Mouse (Mus musculus) myocyte (in vitro differentiated cells): ENCODE results near the gene Trf. TPM values are rescaled to one million over a fixed set of nuclear protein-coding genes. Genes with fewer than 3 reads are reported as not detected.

Experiments
- H3K27me3 ChIP-seq: one replicate; pipeline ENCODE4 v1.6.1; 2011; ENCODE audit not compliant: control insufficient read depth, insufficient read depth, insufficient read length
- H3K36me3 ChIP-seq: one replicate; pipeline ENCODE4 v1.6.1; 2011; ENCODE audit not compliant: control insufficient read depth, insufficient read depth
- H3K4me2 ChIP-seq: one replicate; pipeline ENCODE4 v1.6.1; 2011; ENCODE audit warnings: low read depth, control low read depth
- H3K4me3 ChIP-seq: one replicate; pipeline ENCODE4 v1.5.1; 2011; ENCODE audit warnings: mild to moderate bottlenecking, control low read depth, moderate library complexity
- H3K79me2 ChIP-seq: one replicate; pipeline ENCODE4 v1.6.1; 2011; ENCODE audit not compliant: control insufficient read depth, insufficient read depth
- H3ac ChIP-seq: one replicate; pipeline ENCODE4 v1.6.1; 2011; ENCODE audit not compliant: control insufficient read depth, insufficient read length
- CEBPB ChIP-seq: IDR thresholded peaks from 2 replicates; pipeline ENCODE4 v1.6.1; 2011; ENCODE audit warnings: mild to moderate bottlenecking, moderate library complexity; ENCODE audit not compliant: poor library complexity, insufficient read depth, severe bottlenecking
- E2F4 ChIP-seq: IDR thresholded peaks from one replicate; pipeline ENCODE4 v1.6.1; 2011; ENCODE audit warnings: mild to moderate bottlenecking, control low read depth, moderate library complexity; ENCODE audit not compliant: insufficient read depth
- MAX ChIP-seq: IDR thresholded peaks from one replicate; pipeline ENCODE4 v1.6.1; 2011; ENCODE audit warnings: low read depth, mild to moderate bottlenecking, control low read depth
- MYOD1 ChIP-seq, 3 experiments: IDR thresholded peaks; one replicate each; pipeline ENCODE4 v1.6.1; 2011; ENCODE audit warnings: control low read depth in 2 of 3, low read depth in 2 of 3, mild to moderate bottlenecking in 2 of 3, moderate library complexity in 1 of 3; ENCODE audit not compliant: insufficient read length in 2 of 3, control insufficient read depth in 1 of 3
- MYOG ChIP-seq, 3 experiments: IDR thresholded peaks; one replicate each; pipeline ENCODE4 v1.6.1; 2011; ENCODE audit warnings: control low read depth in 2 of 3, low read depth in 2 of 3, mild to moderate bottlenecking in 2 of 3; ENCODE audit not compliant: insufficient read length in 2 of 3, control insufficient read depth in 1 of 3, insufficient read depth in 1 of 3
- POLR2A ChIP-seq: IDR thresholded peaks from one replicate; pipeline ENCODE4 v1.6.1; 2011; ENCODE audit warnings: low read depth, mild to moderate bottlenecking, control low read depth, moderate library complexity; ENCODE audit not compliant: insufficient read length
- POLR2AphosphoS2 ChIP-seq: IDR thresholded peaks from one replicate; pipeline ENCODE4 v1.6.1; 2011; ENCODE audit warnings: low read depth, control low read depth; ENCODE audit not compliant: insufficient read length
- REST ChIP-seq: IDR thresholded peaks from one replicate; pipeline ENCODE4 v1.6.1; 2011; ENCODE audit warnings: mild to moderate bottlenecking, control low read depth, moderate library complexity; ENCODE audit not compliant: insufficient read depth, insufficient read length
- SRF ChIP-seq: IDR thresholded peaks from one replicate; pipeline ENCODE4 v1.6.1; 2011; ENCODE audit warnings: low read depth; ENCODE audit not compliant: control insufficient read depth, insufficient read length
- TCF12 ChIP-seq: IDR thresholded peaks from one replicate; pipeline ENCODE4 v1.6.1; 2011; ENCODE audit warnings: mild to moderate bottlenecking, control low read depth; ENCODE audit not compliant: poor library complexity, insufficient read depth, severe bottlenecking
- TCF3 ChIP-seq: IDR thresholded peaks from one replicate; pipeline ENCODE4 v1.6.1; 2011; ENCODE audit warnings: low read depth, control low read depth; ENCODE audit not compliant: insufficient read length
- USF1 ChIP-seq: IDR thresholded peaks from one replicate; pipeline ENCODE4 v1.6.1; 2011; ENCODE audit warnings: low read depth, mild to moderate bottlenecking, control low read depth, moderate library complexity
- polyA plus RNA-seq: library from polyadenylated mRNA; unstranded; fragments of >200 nt; fragmentation: generic; extraction: Trizol; gene quantifications from one replicate; pipeline ENCODE4 v1.2.1, GENCODE M21; 2012; ENCODE audit warnings: missing spikeins

Gene Trf
- polyA plus RNA-seq, 1 experiment, result not detected

GRCm38 (mm10) chr9:103241206-103241605 is 11.0 kb upstream of the Trf start:
- Histone ChIP-seq H3ac (no peak overlapping the region), H3K4me3 (no peak overlapping the region), H3K4me2 (no peak overlapping the region), H3K79me2 (no peaks in the 10 kb centered on the region), H3K27me3 (peaks cover 13% of the 10 kb centered on the region), H3K36me3 (no peaks in the 10 kb centered on the region)
- no peak for TF ChIP-seq REST
- no peak for TF ChIP-seq MAX
- TF ChIP-seq CEBPB, result no peak
- TF ChIP-seq TCF3, result no peak
- TF ChIP-seq POLR2AphosphoS2, result no peak
- no peak for TF ChIP-seq SRF
- TF ChIP-seq MYOG (IDR thresholded peaks at IDR 0.05; ENCODE audit: control insufficient read depth in 1 of 3, insufficient read depth in 1 of 3, insufficient read length in 2 of 3, low read depth in 2 of 3), result no peak
- TF ChIP-seq POLR2A, result no peak
- no peak for TF ChIP-seq TCF12
- no peak for TF ChIP-seq MYOD1 (IDR thresholded peaks at IDR 0.05; ENCODE audit: control insufficient read depth in 1 of 3, insufficient read length in 2 of 3, low read depth in 2 of 3)
- TF ChIP-seq E2F4, result no peak
- no peak for TF ChIP-seq USF1

GRCm38 (mm10) chr9:103239471-103239870 is 9.2 kb upstream of the Trf start:
- no peak overlapping the region for H3K4me2 ChIP-seq
- no peaks in the 10 kb centered on the region for H3K79me2 ChIP-seq
- TF ChIP-seq E2F4 (no peak), MYOG (IDR thresholded peaks at IDR 0.05; ENCODE audit: control insufficient read depth in 1 of 3, insufficient read depth in 1 of 3, insufficient read length in 2 of 3, low read depth in 2 of 3) (no peak), POLR2AphosphoS2 (no peak), MAX (no peak)
- peaks cover 13% of the 10 kb centered on the region for H3K27me3 ChIP-seq
- H3K4me3 ChIP-seq, result no peak overlapping the region
- no peak overlapping the region for H3ac ChIP-seq
- no peaks in the 10 kb centered on the region for H3K36me3 ChIP-seq

GRCm38 (mm10) chr9:103234565-103235165 is 4.4 kb upstream of the Trf start:
- no peaks in the 10 kb centered on the region for H3K36me3 ChIP-seq
- no peak overlapping the region for H3K4me3 ChIP-seq

GRCm38 (mm10) chr9:103234059-103234458 is 3.8 kb upstream of the Trf start:
- H3K4me2 ChIP-seq, result no peak overlapping the region
- TF ChIP-seq MAX (no peak), TCF12 (no peak), CEBPB (no peak), MYOG (IDR thresholded peaks at IDR 0.05; ENCODE audit: control insufficient read depth in 1 of 3, insufficient read depth in 1 of 3, insufficient read length in 2 of 3, low read depth in 2 of 3) (no peak), E2F4 (no peak)
- H3ac ChIP-seq, result no peak overlapping the region
- no peaks in the 10 kb centered on the region for H3K79me2 ChIP-seq
- peaks cover 8% of the 10 kb centered on the region for H3K27me3 ChIP-seq
- no peaks in the 10 kb centered on the region for H3K36me3 ChIP-seq
- H3K4me3 ChIP-seq, result no peak overlapping the region

More at GRCm38 (mm10) chr9:103234565-103235165, 4.4 kb upstream of the Trf start:
- Histone ChIP-seq H3K27me3 (peaks cover 11% of the 10 kb centered on the region), H3K4me2 (no peak overlapping the region), H3ac (no peak overlapping the region), H3K79me2 (no peaks in the 10 kb centered on the region)
- TF ChIP-seq TCF12 (no peak), MYOD1 (IDR thresholded peaks at IDR 0.05; ENCODE audit: control insufficient read depth in 1 of 3, insufficient read length in 2 of 3, low read depth in 2 of 3) (no peak), E2F4 (no peak), CEBPB (no peak), TCF3 (no peak), SRF (no peak), MYOG (IDR thresholded peaks at IDR 0.05; ENCODE audit: control insufficient read depth in 1 of 3, insufficient read depth in 1 of 3, insufficient read length in 2 of 3, low read depth in 2 of 3) (no peak), POLR2A (no peak), MAX (no peak), REST (no peak), USF1 (no peak), POLR2AphosphoS2 (no peak)

- TF ChIP-seq REST (no peak), USF1 (no peak), MYOD1 (IDR thresholded peaks at IDR 0.05; ENCODE audit: control insufficient read depth in 1 of 3, insufficient read length in 2 of 3, low read depth in 2 of 3) (no peak), TCF3 (no peak), TCF12 (no peak), CEBPB (no peak), MYOG (IDR thresholded peaks at IDR 0.05; ENCODE audit: control insufficient read depth in 1 of 3, insufficient read depth in 1 of 3, insufficient read length in 2 of 3, low read depth in 2 of 3) (no peak), SRF (no peak)
- peaks cover 9% of the 10 kb centered on the region for H3K27me3 ChIP-seq
- no peaks in the 10 kb centered on the region for H3K79me2 ChIP-seq
- H3ac ChIP-seq, result no peak overlapping the region
- H3K4me2 ChIP-seq, result no peak overlapping the region
- no peak overlapping the region for H3K4me3 ChIP-seq
- no peaks in the 10 kb centered on the region for H3K36me3 ChIP-seq
These were observed 2.8 kb upstream of the Trf start for GRCm38 (mm10) chr9:103233006-103233395.
